Mouse (Mus musculus) urinary bladder, adult 18-20 months (tissue): ENCODE results near the gene Gm5615.

ENCODE experiments used
- DNase-seq, 2 experiments: peaks; one replicate each; pipeline ENCODE4 v3.0.0; 2022; ENCODE audit warnings: low spot score in 2 of 2, mixed read lengths in 2 of 2

Gm5615 gene

DNA sequence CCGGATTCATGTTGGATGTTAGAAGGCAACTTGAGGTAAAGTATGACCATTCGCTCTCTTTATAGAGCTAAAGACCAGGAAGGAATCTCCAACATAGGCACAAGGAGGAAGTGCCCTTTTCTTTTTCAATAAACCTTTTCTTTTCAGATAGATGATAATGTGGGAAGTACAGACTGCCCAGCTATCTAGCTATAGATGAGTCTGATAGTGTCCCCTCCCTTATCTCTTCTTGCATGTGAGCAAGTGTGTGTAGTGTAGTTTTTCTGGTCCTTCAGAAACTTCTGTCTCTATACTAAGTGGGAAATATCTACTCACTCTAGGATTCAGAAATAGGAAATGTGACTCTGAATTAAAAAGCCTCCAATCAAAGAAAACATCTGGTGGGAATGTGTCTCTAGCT is at the start of gene Gm5615:
Gene Gm5615 (minus strand): TSS at position 101 of the 400 bp plus-strand sequence.
- DNase-seq, result no peak

DNA sequence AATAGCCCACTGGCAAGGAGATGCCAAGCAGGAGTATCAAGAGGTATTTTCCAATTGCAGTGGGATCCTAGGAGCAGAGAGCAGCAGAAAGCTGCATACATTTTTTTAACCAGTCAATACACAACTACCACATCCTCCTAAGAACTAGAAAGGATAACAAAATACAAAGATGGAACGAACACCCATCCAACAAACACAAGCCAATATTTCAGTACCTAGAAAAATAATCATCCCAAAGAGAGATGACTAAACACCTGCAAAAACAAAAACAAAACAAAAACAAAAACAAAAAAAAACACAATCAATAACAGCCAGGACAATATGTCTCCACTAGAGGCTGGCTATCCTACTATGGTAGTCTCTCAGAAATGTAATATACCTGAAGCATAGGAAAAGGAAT is 40.8 kb upstream of the Gm5615 start, which contains the start of gene Gm17689:
Gene Gm17689 (minus strand): TSS at position 101 of the 400 bp plus-strand sequence.
- no peak for DNase-seq

DNA sequence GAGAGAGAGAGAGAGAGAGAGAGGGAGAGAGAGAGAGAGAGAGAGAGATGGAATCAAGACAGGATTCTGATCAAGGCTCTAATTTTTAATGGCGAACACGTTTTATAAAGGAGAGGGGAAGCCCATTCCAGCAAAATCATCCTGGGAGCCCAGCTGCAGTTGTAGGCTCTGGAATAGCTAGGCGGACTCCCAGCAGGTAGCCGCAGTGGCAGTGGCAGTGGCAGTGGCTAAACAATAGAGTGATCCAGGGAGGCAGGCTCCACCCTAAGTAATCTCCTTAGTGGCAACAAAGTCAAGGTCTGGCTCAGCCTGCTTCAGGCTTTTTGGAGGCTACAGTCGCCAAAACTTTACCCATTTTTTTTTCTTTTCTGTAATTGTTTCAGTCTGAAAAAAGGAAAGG is 37.6 kb downstream of the Gm5615 start:
- DNase-seq, result no peak

- DNase-seq, result no peak
These were observed 45.9 kb downstream of the Gm5615 start for GRCm38 (mm10) chr9:36495824-36496223.

DNA sequence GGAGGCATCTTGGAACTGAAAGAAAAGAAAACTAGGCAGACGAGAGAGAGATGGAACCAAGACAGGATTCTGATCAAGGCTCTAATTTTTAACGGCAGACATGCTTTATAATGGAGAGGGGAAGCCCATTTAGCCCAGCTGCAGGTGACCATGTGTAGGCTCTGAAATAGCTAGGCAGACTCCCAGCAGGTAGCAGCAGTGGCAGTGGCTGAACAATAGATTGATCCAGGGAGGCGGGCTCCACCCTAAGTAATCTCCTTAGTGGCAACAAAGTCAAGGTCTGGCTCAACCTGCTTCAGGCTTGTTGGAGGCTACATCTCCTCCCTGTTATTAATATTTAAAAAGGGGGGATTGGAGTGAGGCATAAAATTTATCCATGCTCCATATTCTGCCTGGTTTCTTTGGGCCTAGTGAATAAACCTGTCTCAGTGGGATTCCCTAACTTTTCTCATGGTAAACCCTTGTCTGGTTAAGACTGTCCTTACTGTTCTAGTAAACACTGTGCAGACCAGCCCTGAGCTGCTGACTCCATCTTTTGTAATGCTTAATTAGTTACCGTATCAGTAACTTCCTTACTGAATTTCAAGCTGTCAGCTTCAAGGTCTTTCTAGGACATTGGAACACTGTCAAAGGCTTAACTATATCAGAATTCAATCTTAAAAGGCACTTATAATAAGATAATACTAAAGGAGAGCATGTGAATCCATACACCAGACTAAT is 47.1 kb downstream of the Gm5615 start:
- DNase-seq, result no peak
